Mouse (Mus musculus) C2C12 (cell line): Measurements from ENCODE around the gene Peli2. TPM values are rescaled to one million over a fixed set of nuclear protein-coding genes. Genes with fewer than 3 reads are reported as not detected.

Experiments
- H3K27me3 ChIP-seq: one replicate; pipeline ENCODE4 v1.6.1; 2011; ENCODE audit not compliant: control insufficient read depth, insufficient read depth, insufficient read length
- H3K36me3 ChIP-seq: one replicate; pipeline ENCODE4 v1.6.1; 2011; ENCODE audit not compliant: control insufficient read depth, insufficient read depth
- H3K4me3 ChIP-seq: one replicate; pipeline ENCODE4 v1.5.1; 2011; ENCODE audit warnings: mild to moderate bottlenecking, control low read depth; ENCODE audit not compliant: poor library complexity, insufficient read depth, severe bottlenecking
- H3K79me2 ChIP-seq: one replicate; pipeline ENCODE4 v1.6.1; 2011; ENCODE audit not compliant: control insufficient read depth, insufficient read depth
- H3K79me3 ChIP-seq: one replicate; pipeline ENCODE4 v1.6.1; 2011; ENCODE audit warnings: low read depth, control low read depth
- H3ac ChIP-seq: one replicate; pipeline ENCODE3; 2011; ENCODE audit warnings: low read depth; ENCODE audit not compliant: control insufficient read depth, insufficient read length
- CEBPB ChIP-seq: IDR thresholded peaks from one replicate; pipeline ENCODE4 v1.6.1; 2011; ENCODE audit warnings: low read depth, mild to moderate bottlenecking, control low read depth, moderate library complexity
- CTCF ChIP-seq: IDR thresholded peaks from one replicate; pipeline ENCODE4 v1.5.1; 2011; ENCODE audit not compliant: control insufficient read depth, insufficient read depth, insufficient read length
- FOSL1 ChIP-seq: IDR thresholded peaks from one replicate; pipeline ENCODE4 v1.8.0; 2011; ENCODE audit warnings: mild to moderate bottlenecking, low read length; ENCODE audit not compliant: poor library complexity, insufficient read depth, severe bottlenecking
- MAX ChIP-seq: IDR thresholded peaks from one replicate; pipeline ENCODE4 v1.6.1; 2011; ENCODE audit warnings: mild to moderate bottlenecking, control low read depth
- MYOD1 ChIP-seq: IDR thresholded peaks from one replicate; pipeline ENCODE4 v1.6.1; 2011; ENCODE audit warnings: low read depth; ENCODE audit not compliant: control insufficient read depth, insufficient read length
- MYOG ChIP-seq: IDR thresholded peaks from one replicate; pipeline ENCODE4 v1.6.1; 2011; ENCODE audit not compliant: control insufficient read depth, insufficient read length; ENCODE audit errors: extremely low read depth
- USF1 ChIP-seq: IDR thresholded peaks from one replicate; pipeline ENCODE4 v1.6.1; 2011; ENCODE audit warnings: low read depth, mild to moderate bottlenecking, control low read depth, moderate library complexity
- polyA plus RNA-seq: library from polyadenylated mRNA; unstranded; fragments of >200 nt; fragmentation: generic; extraction: Trizol; gene quantifications from one replicate; pipeline ENCODE4 v1.2.1, GENCODE M21; 2012; ENCODE audit warnings: missing spikeins

The Peli2 gene
- polyA plus RNA-seq, 1 experiment: 13.9 TPM

GRCm38 (mm10) chr14:48190946-48191345 is 70.3 kb downstream of the Peli2 start:
- Histone ChIP-seq H3ac (no peak overlapping the region), H3K27me3 (no peaks in the 10 kb centered on the region), H3K4me3 (no peak overlapping the region), H3K79me2 (no peaks in the 10 kb centered on the region), H3K36me3 (no peaks in the 10 kb centered on the region), H3K79me3 (no peaks in the 10 kb centered on the region)
- TF ChIP-seq USF1: no peak
- no peak for TF ChIP-seq MYOD1

- Histone ChIP-seq H3K4me3 (no peak overlapping the region), H3K36me3 (no peaks in the 10 kb centered on the region), H3K79me2 (no peaks in the 10 kb centered on the region), H3ac (no peak overlapping the region), H3K79me3 (no peaks in the 10 kb centered on the region), H3K27me3 (no peaks in the 10 kb centered on the region)
- no peak for TF ChIP-seq FOSL1
Measured at GRCm38 (mm10) chr14:48191925-48192324, 71.3 kb downstream of the Peli2 start.

GRCm38 (mm10) chr14:48196804-48197203 is 76.2 kb downstream of the Peli2 start:
- no peak for TF ChIP-seq FOSL1
- TF ChIP-seq USF1: no peak
- TF ChIP-seq CEBPB: no peak
- TF ChIP-seq MAX: no peak
- no peak for TF ChIP-seq MYOD1
- no peak for TF ChIP-seq CTCF
- no peak for TF ChIP-seq MYOG
- no peaks in the 10 kb centered on the region for H3K79me3 ChIP-seq
- no peaks in the 10 kb centered on the region for H3K79me2 ChIP-seq
- no peaks in the 10 kb centered on the region for H3K36me3 ChIP-seq
- no peak overlapping the region for H3K4me3 ChIP-seq
- H3ac ChIP-seq: peak overlapping the region; percentile 18
- H3K27me3 ChIP-seq: no peaks in the 10 kb centered on the region

DNA sequence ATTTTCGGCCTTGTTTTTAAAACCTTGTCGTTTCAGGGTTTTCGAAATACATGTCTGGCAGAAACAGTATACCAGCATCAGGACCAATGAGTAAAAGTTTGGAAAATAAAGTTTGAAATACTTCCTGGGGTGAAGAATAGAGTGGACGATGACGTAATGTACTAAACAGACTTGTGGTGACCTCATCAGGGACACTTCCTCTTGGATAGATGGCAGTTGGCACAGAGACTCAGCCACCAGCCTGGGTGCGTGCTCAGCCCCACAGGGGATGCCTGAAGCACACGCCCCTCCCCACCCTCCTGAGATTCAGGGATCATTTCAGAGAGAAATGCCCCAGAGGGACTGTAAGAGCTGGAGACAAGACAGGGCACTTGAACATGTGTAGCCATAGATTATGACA is 76.7 kb downstream of the Peli2 start:
- Histone ChIP-seq H3K79me3 (no peaks in the 10 kb centered on the region), H3ac (no peak overlapping the region), H3K36me3 (no peaks in the 10 kb centered on the region), H3K27me3 (no peaks in the 10 kb centered on the region), H3K4me3 (no peak overlapping the region), H3K79me2 (no peaks in the 10 kb centered on the region)
- TF ChIP-seq MAX (no peak), MYOG (no peak), USF1 (no peak), FOSL1 (no peak), CTCF (no peak), CEBPB (no peak), MYOD1 (no peak)

GRCm38 (mm10) chr14:48198190-48198954 is 77.7 kb downstream of the Peli2 start:
- Histone ChIP-seq H3K79me3 (no peaks in the 10 kb centered on the region), H3K4me3 (no peak overlapping the region), H3K27me3 (no peaks in the 10 kb centered on the region), H3K79me2 (no peaks in the 10 kb centered on the region), H3K36me3 (no peaks in the 10 kb centered on the region), H3ac (peak overlapping the region; percentile 12)
- TF ChIP-seq MYOG: no peak
- no peak for TF ChIP-seq CTCF
- no peak for TF ChIP-seq CEBPB
- no peak for TF ChIP-seq USF1
- TF ChIP-seq MAX: no peak
- TF ChIP-seq MYOD1: no peak
- TF ChIP-seq FOSL1: no peak

DNA sequence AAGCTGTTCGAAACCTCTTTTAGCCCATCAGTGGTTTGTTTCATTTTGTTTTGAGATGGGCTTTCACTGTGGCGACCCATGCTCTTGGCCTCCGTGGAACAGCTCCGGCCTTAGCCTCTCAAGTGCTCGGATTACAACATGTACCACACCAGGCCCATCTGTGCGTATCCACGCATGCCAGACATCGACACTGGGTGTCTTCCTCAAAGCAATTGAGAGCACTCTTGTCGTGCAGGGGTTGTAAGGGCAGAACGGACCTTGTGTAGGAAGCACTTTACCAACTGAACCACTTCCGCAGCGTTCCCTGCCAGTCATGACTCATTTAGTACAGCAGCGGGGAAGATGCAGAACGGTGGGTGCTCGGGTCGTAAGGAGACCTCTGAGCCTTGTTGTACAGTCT is 78.3 kb downstream of the Peli2 start:
- Histone ChIP-seq H3K36me3 (no peaks in the 10 kb centered on the region), H3ac (peak overlapping the region; percentile 31), H3K4me3 (no peak overlapping the region), H3K27me3 (no peaks in the 10 kb centered on the region), H3K79me3 (no peaks in the 10 kb centered on the region), H3K79me2 (no peaks in the 10 kb centered on the region)
- TF ChIP-seq USF1 (no peak), MYOG (no peak), MAX (no peak), FOSL1 (no peak), MYOD1 (no peak), CEBPB (no peak)
